Mouse (Mus musculus) heart, adult 2 months (tissue): Measurements from ENCODE around the gene Tamm41. TPM values are rescaled to one million over a fixed set of nuclear protein-coding genes. Genes with fewer than 3 reads are reported as not detected.

Source experiments
- DNase-seq, 2 experiments: peaks; one replicate each; pipeline ENCODE4 v3.0.0; 2021
- H3K27ac ChIP-seq: fragments of 200-600 bp; 2 replicates; pipeline ENCODE4 v1.8.1; 2022
- H3K27me3 ChIP-seq: fragments of 200-500 bp; 2 replicates; pipeline ENCODE4 v1.6.1; 2012; ENCODE audit warnings: mild to moderate bottlenecking, low read length, inconsistent platforms, mixed read lengths; ENCODE audit not compliant: control insufficient read depth, insufficient read depth
- H3K36me3 ChIP-seq: fragments of 200-500 bp; 2 replicates; pipeline ENCODE4 v1.6.1; 2012; ENCODE audit warnings: low read length, inconsistent platforms; ENCODE audit not compliant: control insufficient read depth, insufficient read depth
- H3K4me1 ChIP-seq: fragments of 200-500 bp; 2 replicates; pipeline ENCODE4 v1.6.1; 2011; ENCODE audit warnings: low read length; ENCODE audit not compliant: control insufficient read depth, insufficient read depth
- H3K4me3 ChIP-seq: fragments of 200-600 bp; 2 replicates; pipeline ENCODE4 v1.8.1; 2022
- H3K79me2 ChIP-seq: fragments of 200-500 bp; replicated peaks from 2 replicates; pipeline ENCODE4 v1.6.1; 2012; ENCODE audit warnings: mild to moderate bottlenecking, inconsistent platforms, low read length, moderate library complexity, mixed read lengths; ENCODE audit not compliant: control insufficient read depth, insufficient read depth
- H3K9ac ChIP-seq: fragments of 200-500 bp; 2 replicates; pipeline ENCODE4 v1.6.1; 2012; ENCODE audit warnings: low read depth, mild to moderate bottlenecking, control low read depth, inconsistent platforms, low read length, mixed read lengths
- CTCF ChIP-seq: fragments of 200-600 bp; IDR thresholded peaks from 2 replicates; pipeline ENCODE4 v1.8.1; 2022; ENCODE audit warnings: antibody characterized with exemption, mild to moderate bottlenecking, moderate library complexity
- EP300 ChIP-seq: fragments of 200-500 bp; IDR thresholded peaks from 2 replicates; pipeline ENCODE4 v1.6.1; 2011; ENCODE audit warnings: low read depth, low read length, control low read depth; ENCODE audit not compliant: insufficient read depth
- POLR2A ChIP-seq: fragments of 200-500 bp; IDR thresholded peaks from 2 replicates; pipeline ENCODE4 v1.6.1; 2011; ENCODE audit warnings: mild to moderate bottlenecking, low read depth, low read length, control low read depth; ENCODE audit not compliant: insufficient read depth
- whole genome bisulfite sequencing: fragments of 180-500 bp; shearing (Covaris S2); methylation state at CpG from one replicate; pipeline ENCODE4 v1.1.7; 2018; 5-methylcytosine and 5-hydroxymethylcytosine counted together
- intact Hi-C: fragments of 180-260 bp; cut with DNase I; formaldehyde crosslinking; loops from one replicate; pipeline ENCODE4 v1.15.1; 2025
- polyA plus RNA-seq: library from polyadenylated mRNA; depleted of rRNA; stranded (reverse); fragments of >200 nt; gene quantifications from 2 replicates; pipeline ENCODE4 v1.2.3, GENCODE M21; 2012
- total RNA-seq, 2 experiments: library from RNA; stranded (reverse); gene quantifications; 2 replicates each; pipeline ENCODE4 v1.2.3; 2021

The Tamm41 gene
- total and polyA plus RNA-seq, 3 experiments = 11.3 to 12.9 (median 12.8) TPM

- TF ChIP-seq POLR2A (no peak), CTCF (no peak), EP300 (no peak)
- H3K9ac ChIP-seq = no peak overlapping the region
- no peak overlapping the region for H3K27ac ChIP-seq
- H3K79me2 ChIP-seq = no peaks in the 10 kb centered on the region
- no peaks in the 10 kb centered on the region for H3K27me3 ChIP-seq
- 59% methylated on average over 1 of the region's 2 CpGs for WGBS
- H3K36me3 ChIP-seq = no peaks in the 10 kb centered on the region
- no peak for DNase-seq
- no peaks in the 10 kb centered on the region for H3K4me1 ChIP-seq
- intact Hi-C loops = loop anchor here (5.0 kb wide), 1 partner anchor 219 kb away; no protein-coding TSS in a partner anchor
- no peak overlapping the region for H3K4me3 ChIP-seq
Measured at GRCm38 (mm10) chr6:115047816-115048215, 10.1 kb upstream of the Tamm41 start.

- no peaks in the 10 kb centered on the region for H3K36me3 ChIP-seq
- H3K9ac ChIP-seq = no peak overlapping the region
- no peak overlapping the region for H3K4me3 ChIP-seq
- TF ChIP-seq CTCF (no peak), POLR2A (no peak), EP300 (no peak)
- no peaks in the 10 kb centered on the region for H3K4me1 ChIP-seq
- DNase-seq = no peak
- intact Hi-C loops = loop anchor here (5.0 kb wide), 1 partner anchor 221 kb away; no protein-coding TSS in a partner anchor
- H3K27me3 ChIP-seq = no peaks in the 10 kb centered on the region
- WGBS = 73% methylated on average over 1 of the region's 1 CpGs
- no peaks in the 10 kb centered on the region for H3K79me2 ChIP-seq
- no peak overlapping the region for H3K27ac ChIP-seq
Measured at GRCm38 (mm10) chr6:115046064-115046463, 8.4 kb upstream of the Tamm41 start.

- intact Hi-C loops = loop anchor here (5.0 kb wide), 1 partner anchor 223 kb away; no protein-coding TSS in a partner anchor
- Histone ChIP-seq H3K79me2 (no peaks in the 10 kb centered on the region), H3K9ac (no peak overlapping the region), H3K27ac (no peak overlapping the region), H3K4me1 (no peaks in the 10 kb centered on the region), H3K27me3 (no peaks in the 10 kb centered on the region), H3K36me3 (no peaks in the 10 kb centered on the region), H3K4me3 (no peak overlapping the region)
- 60% methylated on average over 1 of the region's 1 CpGs for WGBS
- DNase-seq = no peak
- TF ChIP-seq CTCF = peak; percentile 57
- no peak for TF ChIP-seq POLR2A
Measured at GRCm38 (mm10) chr6:115044709-115045108, 7.0 kb upstream of the Tamm41 start.

GRCm38 (mm10) chr6:115043657-115044500, 6.2 kb upstream of the Tamm41 start:
- H3K27me3 ChIP-seq = no peaks in the 10 kb centered on the region
- H3K4me1 ChIP-seq = no peaks in the 10 kb centered on the region
- H3K27ac ChIP-seq = no peak overlapping the region
- 73% methylated on average over 14 of the region's 14 CpGs for WGBS
- H3K79me2 ChIP-seq = no peaks in the 10 kb centered on the region
- no peak overlapping the region for H3K4me3 ChIP-seq
- intact Hi-C loops = no loop called here
- H3K36me3 ChIP-seq = no peaks in the 10 kb centered on the region
- no peak for DNase-seq
- no peak overlapping the region for H3K9ac ChIP-seq
- TF ChIP-seq CTCF = no peak
- no peak for TF ChIP-seq POLR2A
- TF ChIP-seq EP300 = no peak

GRCm38 (mm10) chr6:115042609-115043008, 4.9 kb upstream of the Tamm41 start:
- intact Hi-C loops = no loop called here
- Histone ChIP-seq H3K79me2 (no peaks in the 10 kb centered on the region), H3K27me3 (no peaks in the 10 kb centered on the region), H3K36me3 (no peaks in the 10 kb centered on the region), H3K4me3 (no peak overlapping the region), H3K4me1 (no peaks in the 10 kb centered on the region), H3K9ac (no peak overlapping the region), H3K27ac (no peak overlapping the region)
- TF ChIP-seq POLR2A = no peak
- no peak for TF ChIP-seq CTCF
- TF ChIP-seq EP300 = no peak
- no peak for DNase-seq
- WGBS = 21% methylated on average over 10 of the region's 10 CpGs

GRCm38 (mm10) chr6:115033441-115033840, 4.2 kb downstream of the Tamm41 start:
- TF ChIP-seq EP300 (no peak), POLR2A (no peak), CTCF (no peak)
- Histone ChIP-seq H3K4me3 (no peak overlapping the region), H3K79me2 (no peaks in the 10 kb centered on the region), H3K4me1 (peaks cover 2% of the 10 kb centered on the region), H3K9ac (no peak overlapping the region), H3K36me3 (no peaks in the 10 kb centered on the region), H3K27ac (no peak overlapping the region), H3K27me3 (no peaks in the 10 kb centered on the region)
- WGBS = 90% methylated on average over 5 of the region's 5 CpGs
- intact Hi-C loops = loop anchor here (10.0 kb wide), 1 partner anchor 109 kb away; no protein-coding TSS in a partner anchor
- DNase-seq = no peak
